Mouse (Mus musculus) c-Kit-positive CD71-positive TER-119-negative erythroid progenitor cells, embryonic 14.5 days (primary cell): ENCODE results near the gene Cym.

Experiments
- DNase-seq: peaks from one replicate; pipeline ENCODE4 v3.0.0-alpha.2; 2013; ENCODE audit warnings: low read depth

Cym gene

DNA sequence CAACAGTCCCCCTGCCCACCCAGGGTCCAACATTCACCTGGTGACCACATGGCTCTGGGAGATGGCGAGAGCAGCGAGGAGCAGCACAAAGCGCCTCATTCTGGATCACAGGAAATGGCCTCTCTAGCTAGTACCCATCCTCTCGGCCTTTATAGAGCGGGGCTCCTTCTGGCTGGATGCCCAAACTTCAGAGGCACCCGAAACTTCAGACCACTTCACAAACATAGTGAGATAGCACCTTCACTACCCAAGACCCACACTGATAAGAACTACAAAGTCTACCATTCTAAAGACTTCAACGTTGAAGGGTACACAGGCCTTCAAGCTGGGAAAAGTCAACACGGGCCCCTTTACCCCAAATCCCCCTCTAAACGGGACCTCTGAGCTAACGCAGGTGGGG is at the start of gene Cym:
Cym (minus strand) TSS at position 125 of the 400 bp plus-strand sequence.
- DNase-seq = no peak

DNA sequence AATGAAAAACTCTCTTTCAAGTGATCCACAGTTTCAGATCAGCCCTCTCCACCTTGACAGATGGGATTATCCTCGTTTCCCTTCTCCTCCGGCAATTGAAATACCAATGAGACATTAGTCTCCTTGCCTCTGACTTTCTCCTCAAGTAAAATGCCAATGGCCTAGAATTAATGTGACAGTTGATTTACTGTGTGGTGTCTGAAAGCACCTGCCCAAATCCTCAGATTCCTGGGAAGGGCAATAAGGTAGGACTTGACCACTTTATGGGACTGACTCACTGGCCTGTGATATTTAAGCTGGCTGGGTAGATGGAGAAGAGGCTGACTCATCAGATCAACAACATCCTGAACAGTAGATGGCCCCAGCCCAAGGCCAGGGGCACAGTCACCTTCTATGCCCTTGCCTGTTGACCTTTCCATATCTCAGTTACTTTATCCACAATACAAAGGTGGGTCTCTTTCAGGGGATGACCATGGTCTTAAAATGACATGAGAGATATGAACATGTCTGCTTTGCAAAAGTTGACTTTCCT is 45.3 kb upstream of the Cym start:
- DNase-seq = no peak

DNA sequence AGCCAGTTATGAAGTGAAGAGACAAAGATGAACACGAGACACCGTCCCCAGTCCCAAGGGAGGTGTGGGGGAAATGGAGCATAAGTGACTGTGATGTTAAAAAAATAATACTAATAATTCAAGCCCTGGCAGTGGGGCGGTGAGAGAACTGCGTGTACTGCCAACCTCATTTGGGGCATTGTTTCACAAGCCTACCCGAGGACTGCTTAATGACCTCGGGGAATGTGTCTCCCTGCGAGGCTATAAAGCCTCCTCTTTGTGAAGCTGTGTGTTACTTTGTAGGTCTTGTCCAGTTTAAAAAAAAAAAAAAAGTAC is 40.3 kb upstream of the Cym start:
- no peak for DNase-seq

DNA sequence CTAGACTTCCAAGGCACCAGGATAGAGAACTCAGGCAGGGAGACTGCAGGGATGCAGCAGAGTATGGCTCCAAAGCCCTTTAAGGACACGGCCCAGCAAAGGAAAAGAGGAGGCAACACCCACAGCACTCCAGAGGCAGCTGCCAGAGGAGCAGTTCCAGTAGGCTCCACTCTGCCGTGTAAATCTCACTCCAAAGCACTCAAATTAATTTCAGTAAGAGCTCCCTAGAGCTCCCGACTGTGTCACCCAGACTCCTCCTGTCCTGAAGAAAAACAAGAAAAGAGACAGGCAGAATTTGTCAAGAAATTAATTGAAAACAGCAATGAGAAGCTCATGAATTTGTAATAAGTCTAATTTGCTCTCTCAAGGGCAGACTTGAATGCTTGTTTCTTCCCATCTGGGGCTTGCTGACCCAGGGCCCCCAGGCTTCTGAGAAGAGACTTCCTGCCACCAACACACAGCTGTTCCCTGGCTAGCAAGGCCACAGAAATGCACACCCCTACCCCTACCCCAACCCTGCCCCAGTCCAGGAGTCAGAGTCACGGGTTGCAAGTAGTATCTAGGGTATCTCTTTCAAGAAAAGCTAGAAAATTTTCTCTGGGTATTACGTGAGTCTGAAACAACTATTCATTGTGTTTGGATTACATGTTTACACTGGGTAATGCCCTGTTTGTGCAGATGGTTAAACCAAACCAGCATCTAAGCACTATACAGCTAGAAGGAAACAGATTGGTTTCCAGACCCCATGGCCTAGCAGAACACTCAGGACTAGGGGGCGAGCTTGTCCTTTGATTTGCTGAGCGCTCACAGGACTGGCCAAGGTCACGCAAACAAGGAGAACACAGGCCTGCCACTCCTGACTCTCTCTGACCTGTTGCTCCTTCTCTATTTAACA is 39.7 kb upstream of the Cym start:
- no peak for DNase-seq

DNA sequence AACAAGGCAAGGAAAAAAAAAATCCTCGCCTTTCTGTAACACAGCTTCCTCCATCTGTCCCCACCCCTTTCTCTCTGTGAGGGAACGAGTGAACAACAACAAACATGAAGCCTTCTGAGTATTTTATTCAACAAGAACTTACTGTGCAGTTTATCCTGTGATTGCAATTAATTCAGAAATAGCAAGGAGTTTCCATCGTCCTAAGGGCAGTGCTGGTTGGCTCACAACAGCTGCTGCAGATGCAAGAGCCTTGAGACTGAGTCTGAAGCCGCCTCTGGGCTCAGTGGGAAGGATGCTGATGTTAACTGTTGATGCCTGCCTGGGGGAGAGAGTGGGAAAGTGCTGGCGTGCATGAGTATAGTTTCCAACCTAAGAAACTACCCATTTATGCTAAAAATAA is 36.4 kb upstream of the Cym start:
- no peak for DNase-seq

DNA sequence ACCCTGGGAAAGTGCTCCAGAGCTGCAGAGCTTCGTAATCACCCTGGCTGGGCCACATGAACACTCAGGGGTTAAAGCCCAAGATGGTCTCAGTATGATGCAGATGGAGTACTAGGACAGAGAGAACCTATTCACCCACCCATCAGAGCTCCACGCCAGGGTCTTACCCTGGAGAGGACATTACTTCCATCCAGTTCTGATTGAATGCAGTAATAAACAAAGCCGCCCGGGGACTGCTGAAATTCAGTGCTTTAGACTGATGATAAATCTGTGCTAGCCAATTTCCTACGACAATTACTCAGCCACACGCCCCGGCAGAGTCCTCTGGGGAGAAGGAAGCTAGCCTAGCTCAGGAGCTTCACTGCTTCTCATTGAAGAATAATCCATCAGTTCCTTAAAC is 35.2 kb upstream of the Cym start:
- no peak for DNase-seq

DNA sequence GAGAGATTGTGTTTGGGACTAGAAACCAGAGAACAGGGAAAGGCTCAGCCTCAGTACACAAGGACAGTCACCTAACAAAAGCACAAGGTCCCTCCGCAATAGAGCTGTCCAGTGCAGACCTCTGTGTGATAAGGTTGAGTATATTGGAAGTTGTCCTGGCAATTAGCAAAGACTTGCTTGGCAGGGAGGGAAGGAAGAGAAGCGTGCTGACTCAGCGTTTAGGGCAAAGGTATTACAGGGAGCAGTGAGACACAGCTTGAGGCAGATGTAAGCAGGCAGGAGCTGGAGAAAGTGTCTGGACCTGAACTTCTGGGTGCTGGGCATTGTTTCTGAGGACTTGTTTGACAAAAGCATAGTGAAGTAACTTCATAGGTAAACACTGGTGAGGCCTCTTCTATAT is 34.5 kb upstream of the Cym start:
- no peak for DNase-seq

DNA sequence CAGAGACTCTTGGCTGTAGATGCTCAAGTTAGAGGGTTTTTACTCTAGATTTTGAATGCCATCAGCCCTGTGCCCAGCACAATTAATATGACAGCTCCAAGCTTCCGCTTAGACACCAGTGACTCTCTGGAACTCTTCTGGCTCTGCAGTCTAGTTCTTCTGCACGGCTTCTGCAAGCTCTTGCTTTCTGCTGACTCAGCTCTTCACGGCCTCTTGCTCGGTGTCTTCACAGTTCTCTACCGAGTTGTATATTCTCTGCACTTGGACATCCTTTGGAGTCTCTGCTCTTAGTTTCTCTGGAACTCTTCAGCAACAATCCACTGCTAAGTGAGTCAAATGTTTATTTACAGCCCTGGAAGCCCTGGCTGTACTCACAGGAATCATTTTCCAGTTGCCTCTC is 32.4 kb upstream of the Cym start:
- no peak for DNase-seq

DNA sequence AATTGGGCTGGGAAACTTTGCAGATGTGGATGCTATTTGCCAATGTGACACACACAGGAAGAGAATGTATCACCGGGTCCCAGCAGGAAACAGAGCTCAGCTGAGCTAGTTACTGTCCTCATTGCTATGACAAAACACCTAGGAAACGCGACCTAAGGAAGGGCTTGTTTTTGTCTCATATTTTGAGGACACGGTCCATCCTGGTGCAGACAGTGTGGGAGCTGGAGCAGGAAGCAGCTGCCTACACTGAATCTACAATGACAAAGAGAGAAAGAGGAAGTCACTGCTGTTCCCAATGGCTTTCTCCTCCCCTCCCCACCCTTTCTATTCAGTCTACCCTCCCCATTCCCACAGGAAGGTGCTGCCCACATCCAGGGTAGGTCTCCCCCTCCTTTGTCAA is 30.5 kb upstream of the Cym start:
- no peak for DNase-seq

DNA sequence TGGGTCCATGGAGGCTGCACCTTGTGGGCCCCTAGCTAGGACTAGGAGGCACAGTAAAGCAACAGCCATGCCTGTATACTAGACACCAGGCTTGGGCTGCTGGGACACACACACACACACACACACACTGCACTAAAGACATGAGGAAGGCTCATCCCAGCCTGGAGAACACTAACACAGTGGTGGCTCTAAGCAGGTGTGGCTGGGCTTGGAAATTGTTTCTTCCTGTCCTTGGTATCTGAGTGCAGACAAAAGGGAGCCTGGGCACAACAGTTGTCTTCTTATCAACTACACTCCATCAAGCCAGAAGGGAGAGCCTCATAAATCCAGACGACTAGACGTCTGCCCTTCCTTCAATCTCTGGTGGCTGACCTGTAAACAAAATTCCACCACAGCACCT is 28.8 kb upstream of the Cym start:
- DNase-seq = no peak

DNA sequence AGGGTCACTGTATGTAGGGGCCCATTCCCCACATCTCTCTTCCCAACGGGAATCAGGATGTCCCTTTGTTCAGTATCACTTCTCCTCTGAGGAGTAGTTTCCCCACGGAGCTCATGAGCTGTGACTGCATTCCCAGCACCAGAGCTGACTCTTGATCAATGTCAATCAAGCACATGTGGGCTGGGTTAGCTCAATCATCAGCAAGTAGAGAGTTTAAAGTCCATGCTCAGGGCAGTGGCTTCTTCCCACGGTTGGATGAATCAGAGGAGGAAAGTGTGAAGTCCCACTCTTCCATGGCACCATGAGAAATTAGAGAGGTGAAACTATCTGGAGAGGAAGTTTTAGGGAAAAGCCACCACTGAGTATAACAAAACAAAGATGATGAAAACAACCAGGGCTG is 27.5 kb upstream of the Cym start:
- DNase-seq = no peak

DNA sequence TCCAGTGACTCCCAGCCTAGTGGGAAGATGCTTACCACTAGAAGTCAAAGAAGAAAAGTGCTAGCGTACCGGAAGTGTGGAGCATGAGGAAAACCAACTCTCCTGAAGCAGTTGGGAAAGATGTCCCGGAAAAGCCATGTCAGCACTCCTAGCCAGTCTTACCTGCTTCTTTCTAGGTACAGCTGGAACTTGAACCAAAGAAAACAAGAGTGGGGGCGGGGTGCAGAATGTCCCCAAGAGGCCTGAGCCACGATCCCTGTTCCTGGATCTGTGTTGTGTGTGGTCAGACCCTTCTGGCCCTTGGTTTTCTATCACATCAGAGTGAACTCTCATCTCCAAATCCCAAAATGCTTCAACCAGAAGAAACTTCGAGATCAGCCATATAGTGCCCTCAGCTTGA is 25.3 kb upstream of the Cym start:
- DNase-seq = no peak

DNA sequence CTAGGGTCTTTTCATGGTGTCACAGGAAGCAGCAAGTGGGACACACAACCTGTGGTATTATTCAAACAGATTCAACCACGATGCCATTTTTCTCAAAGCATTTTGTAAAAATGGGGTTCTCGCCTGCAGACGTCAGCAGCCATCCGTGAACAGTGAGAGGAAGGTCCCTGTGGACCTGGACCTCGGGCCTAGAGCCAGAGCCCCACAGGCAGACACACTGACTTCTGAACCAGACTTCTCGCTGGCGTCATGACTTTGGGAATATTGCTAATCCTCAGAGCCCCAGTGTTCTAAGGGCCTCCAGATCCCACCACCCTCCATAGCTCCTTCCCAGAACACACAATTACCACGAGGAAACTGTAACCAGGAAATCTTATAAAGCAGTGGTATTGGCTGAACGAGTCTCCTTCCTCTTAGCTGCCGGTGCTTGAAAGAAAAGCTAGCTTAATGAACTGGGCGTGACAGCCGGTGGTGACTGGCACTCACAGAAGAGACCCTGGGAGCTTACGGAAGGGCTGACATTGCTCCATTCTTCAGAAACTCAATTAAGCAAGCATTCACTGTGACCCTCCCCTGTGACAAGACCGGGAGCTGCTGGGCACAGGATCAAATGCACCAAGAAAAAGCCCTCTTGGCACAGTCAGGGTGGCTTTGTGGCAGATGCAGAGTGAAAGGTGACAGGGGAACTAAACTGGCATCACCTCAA is 20.0 kb upstream of the Cym start:
- DNase-seq = no peak

DNA sequence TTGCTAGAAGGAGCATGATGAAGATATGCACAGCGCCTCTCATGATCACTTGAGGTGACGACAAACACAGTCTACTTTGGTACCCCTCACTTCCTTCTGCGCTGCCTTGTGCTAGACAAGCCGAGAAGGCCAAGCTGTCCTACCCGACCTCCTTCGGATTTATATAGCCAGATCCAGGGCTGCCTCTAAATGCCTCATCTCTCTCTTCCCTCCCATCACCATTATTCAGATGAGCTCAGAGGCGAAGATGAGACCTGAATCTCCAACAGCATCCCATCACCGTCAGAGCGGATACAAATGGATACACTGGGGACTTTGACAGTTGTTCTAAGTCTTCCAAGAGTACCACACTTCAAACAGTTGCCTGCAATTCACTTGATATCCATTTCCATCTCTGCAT is 18.1 kb upstream of the Cym start, which contains the start of gene Prok1:
Prok1 (minus strand) TSS at position 101 of the 400 bp plus-strand sequence.
- DNase-seq = no peak

DNA sequence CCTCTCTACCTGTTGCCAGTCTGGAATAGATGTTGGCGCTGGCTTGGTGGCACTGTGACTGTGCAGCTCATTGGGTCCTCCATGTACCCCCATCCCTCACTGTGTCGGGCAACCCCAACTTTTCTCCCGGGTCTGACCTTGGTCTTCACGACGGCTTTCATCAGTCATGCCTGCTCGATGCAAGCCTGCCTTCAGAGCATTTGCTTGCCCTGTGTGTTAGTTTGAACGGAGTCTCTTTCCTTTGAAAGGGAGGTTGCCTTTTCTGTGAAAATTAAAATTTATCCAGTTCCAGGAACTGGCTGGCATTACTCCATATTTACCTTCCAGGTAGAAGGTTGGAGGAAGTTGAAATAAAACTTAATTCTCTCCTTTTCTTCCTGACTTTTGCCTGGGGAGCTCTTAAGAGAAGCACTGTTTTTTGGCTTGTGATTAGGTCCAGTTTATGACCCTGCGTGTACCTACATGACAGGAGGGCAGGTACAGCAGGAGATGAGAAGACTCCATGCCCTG is 17.0 kb upstream of the Cym start:
- no peak for DNase-seq

DNA sequence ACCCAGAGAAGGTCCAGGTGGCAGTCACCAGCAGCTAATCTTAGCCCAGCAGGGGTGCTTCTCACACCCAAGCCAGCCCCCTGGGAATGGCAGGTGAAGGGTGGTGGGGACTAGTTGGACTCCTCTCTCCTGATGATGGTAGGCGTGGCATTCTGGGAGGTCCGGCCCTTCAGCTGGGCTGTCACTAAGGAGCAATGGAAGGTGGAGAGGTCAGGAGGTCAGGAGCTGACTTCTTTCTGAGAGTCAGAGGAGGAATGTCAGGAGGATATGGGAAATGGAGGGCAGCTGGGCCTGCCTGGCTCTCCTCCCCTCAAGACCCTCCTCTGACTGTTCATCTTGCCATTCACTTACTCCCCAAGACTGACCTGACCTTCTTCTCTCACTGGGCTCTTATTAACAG is 16.5 kb upstream of the Cym start:
- DNase-seq = no peak

DNA sequence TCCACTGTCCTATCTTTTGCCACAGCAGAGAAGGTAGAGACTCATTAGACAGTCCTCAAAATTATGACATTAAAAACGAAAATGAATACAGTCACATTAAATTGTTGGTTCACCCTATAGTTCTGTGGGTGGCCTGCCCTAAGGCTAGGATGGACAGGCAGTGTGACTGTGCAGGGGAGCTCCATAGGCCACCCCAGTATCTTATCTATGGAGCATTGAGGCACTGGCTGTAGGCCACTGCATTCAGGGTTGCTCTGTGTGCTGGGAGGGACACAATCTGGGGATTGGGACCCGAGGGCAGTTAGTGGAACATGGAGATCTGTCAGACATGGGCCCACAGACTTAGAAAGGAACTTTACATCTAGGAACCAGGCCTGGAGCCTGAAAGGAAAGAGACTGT is 12.4 kb upstream of the Cym start:
- DNase-seq = no peak

DNA sequence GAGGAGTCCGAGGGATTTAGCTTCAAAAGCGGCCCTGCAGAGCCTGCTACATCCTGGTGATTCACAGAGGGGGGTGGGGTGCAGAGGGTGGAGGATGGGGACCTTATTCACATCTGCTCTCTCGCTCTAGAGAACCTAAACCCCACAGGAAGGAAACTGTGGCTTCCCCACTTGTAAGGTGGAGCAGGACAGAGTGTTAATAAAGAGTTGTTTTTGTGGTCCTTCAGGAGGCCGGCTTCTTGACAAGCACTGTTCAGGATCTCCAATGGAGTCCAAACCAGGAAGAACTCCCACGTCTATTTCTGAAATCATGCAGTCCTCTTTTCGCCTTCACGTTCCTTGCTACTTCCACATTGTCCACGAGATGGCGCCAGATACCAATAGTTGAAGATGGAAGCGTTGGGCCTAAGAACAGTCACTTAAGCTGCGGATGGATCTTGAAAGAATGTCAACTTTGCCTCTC is 11.8 kb upstream of the Cym start:
- DNase-seq = peak; percentile 73

DNA sequence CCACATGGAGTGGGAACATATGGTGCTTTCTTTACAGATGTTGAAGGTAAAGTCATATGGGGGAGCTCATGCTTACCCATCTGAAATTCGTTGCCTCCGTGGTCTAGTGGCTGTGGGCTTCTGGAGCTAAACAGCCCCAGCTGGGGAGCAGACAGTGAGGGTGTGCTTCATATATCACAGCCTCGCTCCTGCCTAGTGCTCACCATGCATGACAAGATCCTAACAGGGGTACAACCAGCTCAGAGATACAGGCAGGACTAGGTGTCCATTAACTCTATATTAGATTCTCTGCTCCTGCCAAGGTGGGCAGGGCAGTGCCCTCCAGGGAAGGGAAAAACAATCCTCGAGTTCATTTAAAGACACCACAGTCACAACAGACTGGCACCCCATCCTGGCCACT is 9.7 kb upstream of the Cym start:
- DNase-seq = no peak

DNA sequence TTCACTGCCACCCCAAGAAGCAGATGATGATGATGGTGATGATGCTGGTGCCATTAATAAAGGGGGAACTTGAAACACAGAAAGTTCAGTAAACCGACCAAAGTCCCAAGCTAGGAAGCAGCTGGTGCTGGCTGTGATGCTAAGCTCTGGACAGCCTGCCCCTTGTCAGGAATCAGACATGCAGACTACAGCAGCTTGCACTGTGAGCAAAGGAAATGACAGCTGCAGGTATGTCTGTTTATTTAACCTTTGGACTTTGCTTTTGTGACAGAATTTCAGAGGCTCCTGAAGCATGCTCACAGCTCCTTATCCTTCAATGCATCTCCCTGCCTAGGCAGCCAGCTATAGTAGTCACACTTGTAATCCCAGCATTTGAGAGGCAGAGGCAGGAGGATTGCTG is 9.0 kb upstream of the Cym start, which contains the start of gene A630076J17Rik:
A630076J17Rik (plus strand) TSS at position 88 of the 400 bp plus-strand sequence.
- no peak for DNase-seq

DNA sequence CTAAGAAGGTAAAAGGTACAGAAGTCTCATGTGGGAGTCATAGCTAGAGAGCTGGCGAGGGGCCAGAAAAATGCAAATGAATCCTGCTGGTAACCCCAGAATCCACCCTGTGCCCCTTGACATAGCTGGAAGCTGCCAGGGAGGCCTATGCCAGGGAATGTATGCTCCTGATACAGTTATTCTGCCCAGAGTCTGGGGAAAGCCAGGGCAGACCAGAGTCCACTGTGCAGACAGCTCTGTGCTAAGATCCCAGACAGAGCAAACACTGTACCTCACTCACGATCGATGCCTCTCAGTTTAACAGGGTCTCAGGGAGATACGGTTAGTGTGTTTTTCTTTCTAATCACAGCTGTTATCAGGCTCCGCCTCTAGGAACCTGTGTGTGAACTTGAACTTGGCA is 8.3 kb upstream of the Cym start:
- DNase-seq = no peak

DNA sequence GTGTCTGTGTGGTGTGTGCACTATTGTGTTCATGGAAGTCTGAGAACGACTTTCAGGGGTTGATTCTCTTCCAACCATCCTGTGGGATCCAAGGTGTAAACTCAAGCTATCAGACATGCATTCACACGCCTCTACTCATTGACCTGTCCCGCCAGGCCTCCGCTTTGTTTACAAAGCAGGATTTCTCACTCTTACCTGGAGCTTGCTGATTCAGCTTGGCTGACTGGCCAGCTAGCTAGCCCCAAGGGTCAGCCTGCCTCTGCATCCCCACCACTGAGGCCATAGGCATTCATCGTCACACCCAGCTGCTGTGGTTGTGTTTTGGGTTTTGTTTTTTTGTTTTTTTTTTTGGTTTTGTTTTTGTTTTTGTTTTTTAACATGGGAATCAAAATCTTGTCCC is 7.7 kb upstream of the Cym start:
- no peak for DNase-seq

DNA sequence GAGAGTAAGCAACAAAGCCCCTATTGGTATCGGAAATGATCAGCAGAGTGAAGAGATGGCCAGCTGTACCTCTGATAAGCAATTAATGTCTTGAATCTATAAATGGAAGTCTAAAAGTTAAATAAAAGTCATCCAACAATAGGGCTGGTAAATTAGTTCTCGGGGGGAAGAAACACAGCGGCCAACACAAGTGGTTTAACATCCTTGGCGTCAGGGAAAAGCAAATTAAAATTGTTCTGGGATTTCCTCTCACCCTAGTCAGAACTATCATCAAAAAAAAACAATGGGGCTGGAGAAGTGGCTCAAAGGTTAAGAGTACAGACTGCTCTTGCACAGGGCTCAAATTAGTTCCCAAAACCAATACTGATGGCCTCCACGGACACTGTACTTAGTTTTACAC is 4.3 kb upstream of the Cym start:
- no peak for DNase-seq
